Mouse (Mus musculus) hindbrain, embryonic 10.5 days (tissue): ENCODE results near the gene Arhgef15. TPM values are rescaled to one million over a fixed set of nuclear protein-coding genes. Genes with fewer than 3 reads are reported as not detected.

ENCODE experiments used
- DNase-seq: peaks from one replicate; pipeline ENCODE4 v3.0.0-alpha.2; 2017; ENCODE audit warnings: low spot score
- H3K27ac ChIP-seq: fragments of 300-500 bp; sonication (generic); 2 replicates; pipeline ENCODE4 v1.5.1; 2016; ENCODE audit warnings: mild to moderate bottlenecking, moderate library complexity
- H3K27me3 ChIP-seq: fragments of 300-500 bp; sonication (generic); 2 replicates; pipeline ENCODE4 v1.6.1; 2016; ENCODE audit warnings: mild to moderate bottlenecking; ENCODE audit not compliant: poor library complexity, insufficient read depth, severe bottlenecking
- H3K36me3 ChIP-seq: fragments of 300-500 bp; sonication (generic); 2 replicates; pipeline ENCODE4 v1.6.1; 2016; ENCODE audit warnings: mild to moderate bottlenecking, moderate library complexity
- H3K4me1 ChIP-seq: fragments of 300-500 bp; sonication (generic); replicated peaks from 2 replicates; pipeline ENCODE4 v1.6.1; 2016; ENCODE audit warnings: mild to moderate bottlenecking
- H3K4me3 ChIP-seq: fragments of 300-500 bp; sonication (generic); 2 replicates; pipeline ENCODE4 v1.5.1; 2016; ENCODE audit warnings: mild to moderate bottlenecking, moderate library complexity
- H3K9me3 ChIP-seq: fragments of 300-500 bp; sonication (generic); 2 replicates; pipeline ENCODE4 v1.6.1; 2016; ENCODE audit warnings: mild to moderate bottlenecking, moderate library complexity
- WGBS: fragments of 180-500 bp; shearing (Covaris S2); methylation state at CpG from one replicate; pipeline ENCODE4 v1.1.7; 2016; 5-methylcytosine and 5-hydroxymethylcytosine counted together
- polyA plus RNA-seq: library from polyadenylated mRNA; unstranded; fragments of >200 nt; fragmentation: Nextera tagmentation; extraction: Ambion mirVana; gene quantifications from 2 replicates; pipeline ENCODE4 v1.2.1, GENCODE M21; 2016

Gene Arhgef15
- polyA plus RNA-seq, 1 experiment from 2014 or later, result 8.6 TPM

DNA sequence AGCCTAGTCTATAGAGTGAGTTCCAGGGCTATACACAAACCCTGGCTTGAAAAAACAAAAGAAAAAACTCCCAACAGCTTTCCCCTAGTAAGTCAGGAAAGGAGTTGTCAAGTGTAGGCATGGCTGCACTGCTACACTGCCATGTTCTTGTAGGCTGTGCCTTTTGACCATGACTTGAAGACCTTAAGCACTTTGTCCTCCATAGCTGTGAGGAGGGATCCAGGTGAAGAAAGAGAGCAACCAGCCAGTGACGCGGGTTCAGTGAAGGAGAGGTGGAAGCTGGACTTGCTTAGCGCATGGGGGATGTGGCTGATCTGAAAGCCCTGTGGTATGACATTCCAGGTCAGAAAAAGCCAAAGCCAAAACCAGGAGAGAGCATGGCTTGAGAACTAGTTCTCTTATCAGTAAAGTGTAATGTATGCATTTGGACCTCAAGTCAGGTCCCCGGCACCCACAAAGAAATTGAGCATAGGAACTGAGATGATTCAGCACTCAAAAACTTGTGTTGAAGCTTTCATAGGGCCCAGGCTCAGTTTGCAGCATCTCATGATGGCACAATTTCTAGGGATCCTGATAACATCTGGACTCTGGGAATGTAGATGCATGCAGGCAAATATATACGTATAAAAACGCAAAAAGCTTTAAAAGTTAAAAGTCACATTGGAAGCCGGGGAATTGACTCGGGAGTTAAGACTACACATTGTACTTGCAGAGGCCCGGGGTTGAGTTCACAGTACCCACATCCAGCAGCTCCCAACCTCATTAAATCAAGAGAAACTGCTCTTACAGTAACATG lies 51.4 kb downstream of the Arhgef15 start:
- Histone ChIP-seq H3K27me3 (no peaks in the 10 kb centered on the region), H3K4me3 (no peak overlapping the region), H3K36me3 (peaks cover 59% of the 10 kb centered on the region), H3K27ac (no peak overlapping the region), H3K9me3 (no peaks in the 10 kb centered on the region), H3K4me1 (peaks cover 13% of the 10 kb centered on the region)
- 92% methylated on average over 9 of the region's 9 CpGs for WGBS
- no peak for DNase-seq

DNA sequence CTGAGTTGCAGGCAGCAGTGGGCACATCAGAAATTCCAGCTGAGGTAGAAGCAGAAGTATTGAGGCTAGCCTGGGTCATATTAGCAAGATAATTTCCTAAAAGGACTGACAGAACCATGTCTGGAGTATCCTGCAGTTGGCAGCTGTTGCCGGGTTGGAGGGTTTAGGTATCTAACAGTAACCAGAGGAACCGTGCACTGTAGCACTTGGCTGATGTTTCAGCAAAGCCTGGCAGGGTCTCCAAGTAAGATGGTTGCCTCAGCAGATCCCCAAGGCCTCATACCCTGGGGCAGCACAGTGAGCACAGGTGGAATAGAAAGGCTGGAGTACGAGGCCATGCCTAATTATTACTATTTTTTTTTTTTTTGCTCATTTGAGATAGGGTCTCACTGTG lies 52.1 kb downstream of the Arhgef15 start:
- H3K4me1 ChIP-seq, result peaks cover 15% of the 10 kb centered on the region
- no peak overlapping the region for H3K4me3 ChIP-seq
- H3K27ac ChIP-seq, result no peak overlapping the region
- H3K9me3 ChIP-seq, result no peaks in the 10 kb centered on the region
- DNase-seq, result no peak
- H3K36me3 ChIP-seq, result peaks cover 59% of the 10 kb centered on the region
- H3K27me3 ChIP-seq, result peaks cover 1% of the 10 kb centered on the region; the same call in 1 of the 2 replicates
- 88% methylated on average over 3 of the region's 3 CpGs for WGBS

DNA sequence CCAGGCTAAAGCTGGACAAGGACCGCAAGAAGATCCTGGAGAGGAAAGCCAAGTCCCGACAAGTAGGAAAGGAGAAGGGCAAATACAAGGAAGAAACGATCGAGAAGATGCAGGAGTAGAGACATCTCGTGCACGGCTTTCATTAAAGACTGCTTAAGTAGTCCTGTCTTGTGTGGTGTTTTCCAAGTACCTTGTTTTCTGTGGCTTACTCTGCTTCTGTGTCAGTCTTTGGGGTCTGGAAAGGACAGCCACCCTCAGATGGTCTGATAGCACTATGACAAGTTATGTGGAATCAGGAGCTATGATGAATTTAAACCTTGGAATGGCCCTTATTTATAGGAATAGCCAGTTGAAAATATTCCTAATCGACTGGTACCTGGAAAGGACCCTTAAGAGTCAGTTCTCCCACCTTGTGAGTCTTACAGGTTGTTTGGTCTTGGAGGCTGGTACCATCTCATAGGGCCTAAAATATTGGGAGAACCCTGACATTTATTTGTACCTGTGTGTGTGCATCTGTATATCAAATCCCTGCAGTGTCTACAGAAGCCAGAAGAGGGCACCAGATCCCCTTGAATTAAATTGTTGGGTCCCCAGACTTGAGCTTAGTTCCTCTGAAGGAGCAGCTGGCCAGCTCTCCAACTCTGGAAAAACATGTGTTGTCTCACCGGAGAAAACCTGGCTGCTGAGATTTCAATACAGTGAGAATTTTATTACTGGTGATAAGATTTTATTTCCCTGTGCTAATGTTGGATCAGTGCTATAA lies 52.7 kb downstream of the Arhgef15 start:
- DNase-seq, result peak; percentile 74
- Histone ChIP-seq H3K9me3 (no peaks in the 10 kb centered on the region), H3K27me3 (peaks cover 4% of the 10 kb centered on the region; the same call in 1 of the 2 replicates), H3K4me3 (no peak overlapping the region), H3K36me3 (peaks cover 59% of the 10 kb centered on the region), H3K4me1 (peaks cover 15% of the 10 kb centered on the region), H3K27ac (no peak overlapping the region)
- 89% methylated on average over 8 of the region's 8 CpGs for WGBS

DNA sequence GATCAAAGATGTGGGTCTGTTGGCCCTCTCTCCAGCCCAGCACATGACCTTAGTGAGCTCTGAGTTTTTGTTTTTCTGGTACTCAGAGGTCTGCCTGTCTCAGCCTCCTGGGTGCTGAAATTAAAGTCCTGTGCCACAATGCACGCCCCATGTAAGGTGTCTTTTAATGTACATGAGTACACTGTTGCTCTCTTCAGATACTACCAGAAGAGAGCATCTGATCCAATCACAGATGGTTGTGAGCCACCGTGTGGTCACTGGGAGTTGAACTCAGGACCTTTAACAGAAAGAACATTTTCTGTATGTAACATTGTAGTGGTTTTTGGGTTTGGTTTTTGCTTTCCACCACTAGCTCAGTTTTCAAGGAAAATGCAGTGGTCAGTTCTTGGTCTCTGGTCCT lies 53.5 kb downstream of the Arhgef15 start:
- WGBS, result 89% methylated on average over 2 of the region's 2 CpGs
- Histone ChIP-seq H3K27ac (no peak overlapping the region), H3K27me3 (peaks cover 4% of the 10 kb centered on the region; the same call in 1 of the 2 replicates), H3K4me3 (no peak overlapping the region), H3K9me3 (no peaks in the 10 kb centered on the region), H3K36me3 (peaks cover 59% of the 10 kb centered on the region), H3K4me1 (peaks cover 15% of the 10 kb centered on the region)
- no peak for DNase-seq

DNA sequence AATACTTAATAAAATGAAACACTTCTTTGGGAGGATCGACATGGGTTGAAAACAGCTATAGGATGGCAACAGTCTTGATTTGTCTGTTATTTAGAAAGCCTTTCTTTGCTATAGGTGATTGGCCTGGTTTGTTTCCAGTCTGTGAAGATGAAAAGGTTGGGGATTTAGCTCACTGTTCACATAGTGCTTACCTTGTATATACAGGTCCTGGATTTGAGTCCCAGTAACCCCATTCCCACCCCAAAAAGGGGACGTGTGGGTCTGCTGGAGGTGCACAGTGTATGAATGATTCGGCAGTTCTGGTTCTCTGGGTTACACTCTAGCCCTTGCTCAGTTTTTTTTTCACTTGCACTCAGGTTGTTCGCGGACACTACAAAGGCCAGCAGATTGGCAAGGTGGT lies 54.5 kb downstream of the Arhgef15 start:
- 86% methylated on average over 5 of the region's 5 CpGs for WGBS
- Histone ChIP-seq H3K27me3 (peaks cover 4% of the 10 kb centered on the region; the same call in 1 of the 2 replicates), H3K27ac (peak overlapping the region; percentile 97), H3K4me1 (peaks cover 15% of the 10 kb centered on the region), H3K9me3 (no peaks in the 10 kb centered on the region), H3K36me3 (peaks cover 56% of the 10 kb centered on the region), H3K4me3 (peak overlapping the region; percentile 88)
- no peak for DNase-seq

DNA sequence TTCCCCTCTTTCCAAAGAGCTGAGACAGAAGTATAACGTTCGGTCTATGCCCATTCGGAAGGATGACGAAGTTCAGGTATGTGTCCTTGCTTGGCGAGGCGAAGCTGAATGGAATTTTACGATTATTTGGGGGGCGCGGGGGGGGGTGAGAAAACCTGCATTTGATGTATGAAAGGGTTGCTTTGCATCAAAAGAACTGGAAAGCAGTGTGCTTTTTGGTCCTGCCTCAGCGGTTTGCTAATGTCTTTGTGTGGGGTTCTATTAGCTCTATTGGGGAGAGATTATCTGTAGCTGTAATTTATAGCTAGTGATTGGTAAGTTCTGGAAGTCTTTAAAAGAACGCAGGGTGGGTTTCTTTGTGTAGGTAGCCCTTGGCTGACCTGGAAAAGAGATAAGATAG lies 54.9 kb downstream of the Arhgef15 start:
- Histone ChIP-seq H3K4me3 (peak overlapping the region; percentile 88), H3K4me1 (peaks cover 15% of the 10 kb centered on the region), H3K27ac (peak overlapping the region; percentile 97), H3K9me3 (no peaks in the 10 kb centered on the region), H3K27me3 (peaks cover 4% of the 10 kb centered on the region; the same call in 1 of the 2 replicates), H3K36me3 (peaks cover 51% of the 10 kb centered on the region)
- no peak for DNase-seq
- 6% methylated on average over 11 of the region's 11 CpGs for whole genome bisulfite sequencing

DNA sequence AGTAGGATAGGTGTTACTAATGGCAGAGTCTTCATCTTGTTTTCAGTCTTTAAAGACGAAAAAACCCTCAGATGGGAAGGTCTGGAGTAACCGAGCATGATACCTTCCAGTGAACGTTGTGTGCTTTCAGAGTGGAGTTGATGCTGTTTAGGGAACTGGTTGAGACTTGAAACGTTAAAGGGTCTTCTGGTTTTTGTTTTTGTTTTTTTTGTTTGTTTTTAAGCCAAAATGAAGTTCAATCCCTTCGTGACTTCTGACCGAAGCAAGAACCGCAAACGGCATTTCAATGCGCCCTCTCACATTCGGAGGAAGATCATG lies 55.3 kb downstream of the Arhgef15 start:
- H3K4me1 ChIP-seq, result peaks cover 15% of the 10 kb centered on the region
- H3K9me3 ChIP-seq, result no peaks in the 10 kb centered on the region
- DNase-seq, result no peak
- WGBS, result 1% methylated on average over 10 of the region's 10 CpGs
- H3K4me3 ChIP-seq, result peak overlapping the region; percentile 88
- peak overlapping the region; percentile 97 for H3K27ac ChIP-seq
- H3K36me3 ChIP-seq, result peaks cover 48% of the 10 kb centered on the region
- peaks cover 4% of the 10 kb centered on the region; the same call in 1 of the 2 replicates for H3K27me3 ChIP-seq

DNA sequence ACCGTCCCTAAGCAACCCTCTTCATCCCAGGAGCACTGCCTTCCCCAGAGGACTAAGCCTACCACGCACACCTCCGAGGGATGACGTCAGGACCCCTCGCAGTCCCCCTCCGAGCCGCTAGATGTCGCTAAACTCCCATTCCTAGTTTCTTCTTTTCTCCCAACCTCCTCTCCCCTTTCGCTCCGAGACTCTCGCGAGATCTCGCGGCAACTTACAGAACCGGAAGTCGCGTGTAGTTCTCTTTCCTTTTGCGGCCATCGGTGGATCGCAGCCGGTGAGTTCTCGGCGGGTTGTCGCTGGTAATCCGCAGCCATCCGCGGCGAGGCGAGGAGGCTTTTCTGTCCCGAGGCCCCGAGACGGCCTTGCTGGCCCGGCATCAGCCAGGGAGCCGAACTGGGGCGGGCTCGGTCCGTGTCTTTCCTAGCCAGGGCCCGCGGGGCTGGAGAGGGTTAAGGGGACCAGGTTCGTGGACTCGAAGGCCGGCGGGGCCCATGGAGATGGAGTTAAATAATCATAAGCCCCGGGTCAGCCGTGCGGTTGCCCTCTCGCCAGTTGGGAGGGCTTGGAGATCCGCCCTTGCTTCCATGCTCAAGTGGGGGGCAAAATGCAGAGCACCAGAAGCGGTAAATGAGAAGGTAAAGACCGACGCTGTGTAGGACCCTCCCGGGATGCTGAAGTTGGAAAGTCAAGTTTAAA lies 55.8 kb downstream of the Arhgef15 start, which contains the start of gene Rpl26:
Gene Rpl26, plus strand, starts transcription at position 233 of the 696 bp plus-strand sequence.
- Histone ChIP-seq H3K4me3 (peak within 1 kb of the TSS; percentile 88), H3K27me3 (peaks cover 4% of the 10 kb centered on the region; the same call in 1 of the 2 replicates), H3K9me3 (no peaks in the 10 kb centered on the region), H3K36me3 (peaks cover 42% of the 10 kb centered on the region), H3K4me1 (peaks cover 15% of the 10 kb centered on the region), H3K27ac (peak within 1 kb of the TSS; percentile 97)
- peak; percentile 98 for DNase-seq
- under 1% methylated on average over 52 of the region's 52 CpGs for WGBS

DNA sequence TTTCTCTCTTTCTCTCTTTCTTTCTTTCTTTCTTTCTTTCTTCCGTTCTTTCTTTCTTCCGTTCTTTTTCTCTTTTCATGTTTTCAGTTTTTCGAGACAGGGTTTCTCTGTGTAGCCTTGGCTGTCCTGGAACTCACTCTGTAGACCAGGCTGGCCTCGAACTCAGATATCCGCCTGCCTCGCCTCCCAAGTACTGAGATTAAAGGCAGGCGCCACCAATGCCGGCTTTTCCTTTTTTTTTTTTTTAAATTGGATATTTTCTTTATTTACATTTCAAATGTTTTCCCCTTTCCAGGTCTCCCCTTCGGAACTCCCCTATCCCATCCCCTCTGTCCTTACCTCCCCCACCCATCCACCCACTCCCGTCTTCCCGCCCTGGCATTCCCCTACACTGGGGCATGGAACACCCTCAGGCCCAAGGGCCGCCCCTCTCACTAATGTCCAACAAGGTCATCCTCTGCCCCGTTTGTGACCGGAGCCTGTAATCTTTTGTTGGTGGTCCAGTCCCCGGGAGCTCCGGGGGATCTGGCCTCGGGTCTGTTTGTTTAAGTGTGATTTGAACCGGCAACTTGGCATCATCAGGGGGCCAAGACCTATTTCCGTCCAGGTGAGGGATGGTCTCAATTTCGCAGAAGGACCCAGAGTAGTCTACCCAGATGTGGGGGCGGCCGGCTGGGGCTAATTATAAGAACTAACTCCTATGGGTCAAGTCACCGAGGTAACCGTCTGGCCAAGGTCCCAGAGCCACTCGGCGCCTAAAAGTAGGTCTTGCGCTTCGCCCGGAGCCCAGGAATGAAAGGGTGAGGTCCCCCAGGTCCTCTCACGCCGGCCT lies 56.5 kb downstream of the Arhgef15 start:
- Histone ChIP-seq H3K4me3 (peak overlapping the region; percentile 88), H3K9me3 (no peaks in the 10 kb centered on the region), H3K4me1 (peaks cover 15% of the 10 kb centered on the region), H3K27me3 (peaks cover 4% of the 10 kb centered on the region; the same call in 1 of the 2 replicates), H3K27ac (peak overlapping the region; percentile 97), H3K36me3 (peaks cover 35% of the 10 kb centered on the region)
- no peak for DNase-seq
- WGBS, result 25% methylated on average over 31 of the region's 31 CpGs

DNA sequence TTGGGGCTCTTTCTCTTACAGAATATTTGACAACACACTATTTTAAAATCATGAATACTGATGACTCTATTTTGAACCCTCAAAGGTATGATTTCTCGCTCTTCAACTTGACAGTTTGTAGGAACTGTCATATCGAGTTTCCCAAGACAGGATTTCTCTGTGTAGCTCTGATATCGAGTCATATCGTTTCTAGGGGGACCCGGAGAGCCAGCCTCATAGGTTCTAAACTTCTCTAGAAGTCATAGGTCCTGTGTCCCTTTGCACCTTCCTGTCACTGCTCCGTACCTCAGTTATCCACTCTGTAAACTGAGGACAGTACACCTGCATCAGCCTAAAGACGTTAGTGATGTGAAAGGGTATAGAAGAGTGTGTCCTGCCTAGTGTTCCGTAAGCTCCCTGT lies 57.5 kb downstream of the Arhgef15 start:
- Histone ChIP-seq H3K9me3 (no peaks in the 10 kb centered on the region), H3K27ac (no peak overlapping the region), H3K27me3 (peaks cover 4% of the 10 kb centered on the region; the same call in 1 of the 2 replicates), H3K36me3 (peaks cover 26% of the 10 kb centered on the region), H3K4me3 (no peak overlapping the region), H3K4me1 (peaks cover 15% of the 10 kb centered on the region)
- 86% methylated on average over 8 of the region's 8 CpGs for WGBS
- DNase-seq, result no peak

DNA sequence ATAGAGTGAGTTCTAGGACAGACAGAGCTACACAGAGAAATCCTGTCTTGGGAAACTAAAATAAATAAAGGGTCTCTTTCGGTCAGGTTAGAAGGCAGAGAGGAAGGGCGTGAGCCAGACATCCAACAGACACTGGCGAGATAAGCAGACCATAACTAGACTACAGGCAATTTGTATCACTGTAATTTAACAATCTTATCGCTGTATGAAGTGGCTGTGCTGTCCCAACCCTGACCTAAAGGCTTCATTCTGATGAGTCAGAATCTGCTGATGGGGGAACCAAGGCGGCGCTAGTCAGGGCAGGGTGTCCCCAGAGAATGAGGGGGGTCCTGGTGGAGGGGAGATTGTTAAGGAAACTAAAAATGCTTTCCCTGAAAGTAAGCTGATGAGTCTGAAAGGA lies 58.5 kb downstream of the Arhgef15 start:
- 90% methylated on average over 6 of the region's 6 CpGs for WGBS
- H3K4me1 ChIP-seq, result peaks cover 15% of the 10 kb centered on the region
- no peak for DNase-seq
- H3K4me3 ChIP-seq, result no peak overlapping the region
- H3K36me3 ChIP-seq, result peaks cover 15% of the 10 kb centered on the region
- no peaks in the 10 kb centered on the region for H3K9me3 ChIP-seq
- H3K27ac ChIP-seq, result no peak overlapping the region
- H3K27me3 ChIP-seq, result peaks cover 4% of the 10 kb centered on the region; the same call in 1 of the 2 replicates

DNA sequence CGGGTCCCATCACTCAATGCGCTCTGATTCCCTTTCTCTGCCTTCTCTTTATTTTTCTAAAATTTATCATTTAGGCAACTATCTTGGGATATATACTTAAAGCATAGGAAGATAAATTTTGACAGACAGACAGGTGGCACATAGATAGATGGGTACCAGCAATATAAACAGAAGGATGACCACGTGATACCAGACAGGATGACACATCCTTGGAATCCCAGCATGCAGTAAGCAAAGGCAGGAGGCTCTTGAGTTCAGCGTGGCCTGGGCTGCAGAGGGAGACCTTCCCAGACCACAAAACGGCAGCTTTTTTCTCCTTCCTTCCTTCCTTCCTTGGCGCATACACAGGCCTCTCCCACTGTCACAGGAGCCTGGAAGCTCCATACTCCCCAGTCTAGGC lies 59.4 kb downstream of the Arhgef15 start:
- no peak for DNase-seq
- Histone ChIP-seq H3K4me1 (peaks cover 11% of the 10 kb centered on the region), H3K4me3 (no peak overlapping the region), H3K9me3 (no peaks in the 10 kb centered on the region), H3K27me3 (peaks cover 4% of the 10 kb centered on the region; the same call in 1 of the 2 replicates), H3K36me3 (peaks cover 6% of the 10 kb centered on the region), H3K27ac (no peak overlapping the region)
- 78% methylated on average over 6 of the region's 6 CpGs for WGBS
